ENCODE assay signal across 8 mouse cellular contexts in the genomic region with DNA sequence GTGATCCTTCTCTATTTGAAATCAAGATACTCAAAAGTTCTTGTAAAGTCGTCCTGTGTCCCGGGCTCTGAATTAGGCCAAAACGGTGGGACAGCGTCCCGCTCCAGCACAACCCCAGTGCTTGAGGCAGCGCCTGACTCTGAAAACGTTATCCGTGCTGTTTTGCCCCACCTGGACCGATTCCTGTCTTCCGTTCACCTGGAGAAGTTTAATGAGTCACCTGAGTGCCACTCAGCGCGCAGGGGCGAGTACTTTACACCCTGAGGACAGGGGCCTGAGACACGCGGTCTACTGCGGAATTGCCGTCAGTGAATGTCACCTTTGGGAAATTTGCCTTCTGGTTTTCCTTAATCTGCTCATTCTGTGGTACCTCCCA. TPM values are rescaled to one million over a fixed set of nuclear protein-coding genes. Genes with fewer than 3 reads are reported as not detected.
DNase-seq lines count a peak whose midpoint lies in the region; ATAC-seq and TF ChIP-seq lines count a peak whose summit lies in the region.

No protein-coding gene starts in this region.

- no peak for TF ChIP-seq POLR2A in bone marrow macrophage, adult 2 months (IDR thresholded peaks at IDR 0.05; ENCODE audit: borderline replicate concordance, low read depth, low read length)
- no peak for TF ChIP-seq POLR2A in olfactory bulb, adult 2 months (IDR thresholded peaks at IDR 0.05; ENCODE audit: insufficient read depth, low read depth, low read length)

- peak overlapping the region; percentile 64 for H3K4me2 ChIP-seq in intestine, embryonic 14.5 days (ENCODE audit: low read length)
- peak overlapping the region; percentile 93 for H3K4me2 ChIP-seq in liver, embryonic 15.5 days

- intact Hi-C loops in gastrocnemius, adult 2 months (cut with DNase I): loop anchor here (5.0 kb wide), 1 partner anchor 34 kb away; no protein-coding TSS in a partner anchor

- TF ChIP-seq CTCF in gastrocnemius, adult 2 months (IDR thresholded peaks at IDR 0.05): no peak
- no peak for TF ChIP-seq CTCF in bone marrow macrophage, adult 2 months (IDR thresholded peaks at IDR 0.05; ENCODE audit: low read depth, low read length)
- no peak for TF ChIP-seq CTCF in olfactory bulb, adult 2 months (IDR thresholded peaks at IDR 0.05; ENCODE audit: insufficient read depth, low read depth, low read length)

- H3K9me3 ChIP-seq in intestine, embryonic 14.5 days (ENCODE audit: control insufficient read depth, low read length): no peaks in the 10 kb centered on the region
- no peaks in the 10 kb centered on the region for H3K9me3 ChIP-seq in liver, embryonic 15.5 days (replicated peaks)

- no peaks in the 10 kb centered on the region; the same call in 1 of the 2 replicates for H3K36me3 ChIP-seq in intestine, embryonic 14.5 days (ENCODE audit: control insufficient read depth, insufficient read depth, low read length)
- H3K36me3 ChIP-seq in liver, embryonic 15.5 days (replicated peaks): peaks cover 22% of the 10 kb centered on the region

- H3K4me1 ChIP-seq in bone marrow macrophage, adult 2 months (ENCODE audit: control insufficient read depth, insufficient read depth, low read length): peaks cover 25% of the 10 kb centered on the region
- peaks cover 34% of the 10 kb centered on the region for H3K4me1 ChIP-seq in intestine, embryonic 14.5 days (replicated peaks; ENCODE audit: control insufficient read depth, insufficient read depth, low read length)
- peaks cover 73% of the 10 kb centered on the region for H3K4me1 ChIP-seq in liver, embryonic 15.5 days (replicated peaks)
- H3K4me1 ChIP-seq in olfactory bulb, adult 2 months (ENCODE audit: control insufficient read depth, insufficient read depth, low read length): peaks cover 10% of the 10 kb centered on the region

- DNase-seq in gastrocnemius, adult 2 months: no peak
- DNase-seq in gastrocnemius, postnatal 10 days: no peak
- no peak for DNase-seq in intestine, embryonic 14.5 days (ENCODE audit: low spot score)
- no peak for DNase-seq in gastrocnemius, adult 18-20 months (ENCODE audit: low spot score)
- DNase-seq in ovary, adult 18-20 months (ENCODE audit: low spot score): no peak

- H3K4me3 ChIP-seq in gastrocnemius, adult 2 months: peak overlapping the region; percentile 76
- H3K4me3 ChIP-seq in bone marrow macrophage, adult 2 months (ENCODE audit: insufficient read depth, low read length): peak overlapping the region; percentile 48
- peak overlapping the region; percentile 38 for H3K4me3 ChIP-seq in intestine, embryonic 14.5 days (ENCODE audit: low read depth, low read length)
- peak overlapping the region; percentile 97 for H3K4me3 ChIP-seq in liver, embryonic 15.5 days (replicated peaks)
- peak overlapping the region; percentile 88 for H3K4me3 ChIP-seq in olfactory bulb, adult 2 months (ENCODE audit: insufficient read depth, low read depth, low read length)

- H3K27ac ChIP-seq in gastrocnemius, adult 2 months: peak overlapping the region; percentile 93
- H3K27ac ChIP-seq in bone marrow macrophage, adult 2 months (ENCODE audit: insufficient read depth, low read depth, low read length): no peak overlapping the region
- peak overlapping the region; percentile 29; the same call in 1 of the 2 replicates for H3K27ac ChIP-seq in intestine, embryonic 14.5 days (ENCODE audit: low read depth)
- peak overlapping the region; percentile 85 for H3K27ac ChIP-seq in liver, embryonic 15.5 days (replicated peaks)
- no peak overlapping the region for H3K27ac ChIP-seq in olfactory bulb, adult 2 months (ENCODE audit: insufficient read depth, low read depth, low read length)

- peak; percentile 6; the same call in 1 of the 2 replicates for ATAC-seq in intestine, embryonic 14.5 days (replicated peaks; ENCODE audit: low FRiP score, low TSS enrichment, low read depth)
- no peak for ATAC-seq in liver, embryonic 15.5 days (ENCODE audit: insufficient read depth)

- 6% methylated on average over 17 of the region's 17 CpGs for WGBS in intestine, embryonic 14.5 days
- WGBS in liver, embryonic 15.5 days (ENCODE audit: insufficient replicate concordance): 6% methylated on average over 17 of the region's 17 CpGs
- 11% methylated on average over 17 of the region's 17 CpGs for WGBS in olfactory bulb, adult 2 months

- peak overlapping the region; percentile 51 for H3K9ac ChIP-seq in intestine, embryonic 14.5 days (ENCODE audit: low read length)
- H3K9ac ChIP-seq in liver, embryonic 15.5 days: peak overlapping the region; percentile 69

- H3K27me3 ChIP-seq in intestine, embryonic 14.5 days (replicated peaks; ENCODE audit: control insufficient read depth, insufficient read depth, low read length): no peaks in the 10 kb centered on the region
- no peaks in the 10 kb centered on the region for H3K27me3 ChIP-seq in liver, embryonic 15.5 days

RNA-seq across cellular contexts. Expression of gene Clic4, which starts 0.7 kb away (rescaled TPM):
- total RNA-seq in gastrocnemius, adult 2 months (2021): 10 to 100 TPM; 16.9 to 33.9 TPM
- total RNA-seq in gastrocnemius, postnatal 10 days (2021): 10 to 100 TPM; 56.8 to 69.7 TPM
- 121 and 131 TPM in 2 replicates for polyA plus RNA-seq in bone marrow macrophage, adult 2 months (2012; ENCODE audit: insufficient read depth, insufficient read length, missing spikeins)
- 107 and 114 TPM in 2 replicates for polyA plus RNA-seq in intestine, embryonic 14.5 days (2014; fragmentation: Nextera tagmentation; extraction: Ambion mirVana)
- polyA plus RNA-seq in liver, embryonic 15.5 days (2015; fragmentation: Nextera tagmentation; extraction: Ambion mirVana): 110 and 120 TPM in 2 replicates
- not detected in 2 replicates for polyA plus RNA-seq in olfactory bulb, adult 2 months (2012; ENCODE audit: insufficient read depth, insufficient read length, low replicate concordance, missing spikeins)
- 10 to 100 TPM; 27.6 to 40.4 TPM for total RNA-seq in gastrocnemius, adult 18-20 months (2021)

Comparison
In these comparisons a context has a peak if more than half of its experiments do, and no peak if none do; other contexts are left out.
1. H3K27ac ChIP-seq: peak in gastrocnemius, adult 2 months (single experiment), intestine, embryonic 14.5 days (single experiment) and liver, embryonic 15.5 days (single experiment); none in bone marrow macrophage, adult 2 months (single experiment) and olfactory bulb, adult 2 months (single experiment).
2. H3K4me3 ChIP-seq: peak in every context shown above with its lines; median percentile 97 in liver, embryonic 15.5 days; 88 in olfactory bulb, adult 2 months; 76 in gastrocnemius, adult 2 months; 48 in bone marrow macrophage, adult 2 months; 38 in intestine, embryonic 14.5 days.